Mouse (Mus musculus) splenic B cell, adult 2 months (primary cell): ENCODE results near the gene Kcnj10.

Source experiments
- DNase-seq: peaks from one replicate; pipeline ENCODE4 v3.0.0-alpha.2; 2011; ENCODE audit warnings: low read depth, low spot score
- H3K27me3 ChIP-seq: 2 replicates; pipeline ENCODE4 v1.6.1; 2012; ENCODE audit warnings: mild to moderate bottlenecking, low read length, moderate library complexity, mixed read lengths; ENCODE audit not compliant: control insufficient read depth, poor library complexity, insufficient read depth, severe bottlenecking
- H3K36me3 ChIP-seq: 2 replicates; pipeline ENCODE4 v1.6.1; 2012; ENCODE audit warnings: mild to moderate bottlenecking, low read length, moderate library complexity, mixed read lengths; ENCODE audit not compliant: control insufficient read depth, poor library complexity, insufficient read depth, severe bottlenecking

The Kcnj10 gene

GRCm38 (mm10) chr1:172332925-172333324 lies 8.1 kb upstream of the Kcnj10 start:
- DNase-seq, result no peak
- no peaks in the 10 kb centered on the region for H3K27me3 ChIP-seq
- H3K36me3 ChIP-seq, result no peaks in the 10 kb centered on the region

- Histone ChIP-seq H3K36me3 (no peaks in the 10 kb centered on the region), H3K27me3 (no peaks in the 10 kb centered on the region)
- DNase-seq, result no peak
Measured at GRCm38 (mm10) chr1:172333512-172333911, 7.5 kb upstream of the Kcnj10 start.

- H3K36me3 ChIP-seq, result no peaks in the 10 kb centered on the region
- DNase-seq, result no peak
- no peaks in the 10 kb centered on the region; the same call in 1 of the 2 replicates for H3K27me3 ChIP-seq
Measured at GRCm38 (mm10) chr1:172335804-172336203, 5.2 kb upstream of the Kcnj10 start.

GRCm38 (mm10) chr1:172337411-172338185 lies 3.4 kb upstream of the Kcnj10 start:
- Histone ChIP-seq H3K27me3 (no peaks in the 10 kb centered on the region; the same call in none of the 2 replicates), H3K36me3 (no peaks in the 10 kb centered on the region)
- DNase-seq, result no peak

- Histone ChIP-seq H3K27me3 (no peaks in the 10 kb centered on the region; the same call in none of the 2 replicates), H3K36me3 (no peaks in the 10 kb centered on the region)
- no peak for DNase-seq
Measured at GRCm38 (mm10) chr1:172341386-172341785, 376 bp downstream of the Kcnj10 start.

GRCm38 (mm10) chr1:172342729-172343128 lies 1.7 kb downstream of the Kcnj10 start:
- no peak for DNase-seq
- H3K36me3 ChIP-seq, result no peaks in the 10 kb centered on the region
- H3K27me3 ChIP-seq, result no peaks in the 10 kb centered on the region; the same call in none of the 2 replicates

- no peak for DNase-seq
- H3K36me3 ChIP-seq, result no peaks in the 10 kb centered on the region
- no peaks in the 10 kb centered on the region; the same call in none of the 2 replicates for H3K27me3 ChIP-seq
Measured at GRCm38 (mm10) chr1:172343914-172344313, 2.9 kb downstream of the Kcnj10 start.

GRCm38 (mm10) chr1:172344820-172345219 lies 3.8 kb downstream of the Kcnj10 start:
- DNase-seq, result no peak
- Histone ChIP-seq H3K27me3 (no peaks in the 10 kb centered on the region; the same call in 1 of the 2 replicates), H3K36me3 (no peaks in the 10 kb centered on the region)

GRCm38 (mm10) chr1:172346707-172347106 lies 5.7 kb downstream of the Kcnj10 start:
- no peaks in the 10 kb centered on the region for H3K36me3 ChIP-seq
- H3K27me3 ChIP-seq, result no peaks in the 10 kb centered on the region
- DNase-seq, result no peak

GRCm38 (mm10) chr1:172347382-172347781 lies 6.4 kb downstream of the Kcnj10 start:
- DNase-seq, result no peak
- no peaks in the 10 kb centered on the region for H3K27me3 ChIP-seq

GRCm38 (mm10) chr1:172349504-172349903 lies 8.5 kb downstream of the Kcnj10 start:
- H3K36me3 ChIP-seq, result no peaks in the 10 kb centered on the region
- H3K27me3 ChIP-seq, result no peaks in the 10 kb centered on the region
- DNase-seq, result no peak

More at GRCm38 (mm10) chr1:172347382-172347781, 6.4 kb downstream of the Kcnj10 start:
- no peaks in the 10 kb centered on the region for H3K36me3 ChIP-seq

- DNase-seq, result no peak
- Histone ChIP-seq H3K27me3 (no peaks in the 10 kb centered on the region), H3K36me3 (no peaks in the 10 kb centered on the region)
Measured at GRCm38 (mm10) chr1:172349916-172350812, 9.2 kb downstream of the Kcnj10 start.

- DNase-seq, result no peak
- Histone ChIP-seq H3K27me3 (no peaks in the 10 kb centered on the region; the same call in 1 of the 2 replicates), H3K36me3 (no peaks in the 10 kb centered on the region)
Measured at GRCm38 (mm10) chr1:172352001-172352400, 11.0 kb downstream of the Kcnj10 start.

GRCm38 (mm10) chr1:172352453-172352852 lies 11.4 kb downstream of the Kcnj10 start:
- Histone ChIP-seq H3K36me3 (no peaks in the 10 kb centered on the region), H3K27me3 (no peaks in the 10 kb centered on the region; the same call in 1 of the 2 replicates)
- DNase-seq, result no peak

GRCm38 (mm10) chr1:172355336-172355735 lies 14.3 kb downstream of the Kcnj10 start:
- H3K27me3 ChIP-seq, result no peaks in the 10 kb centered on the region; the same call in 1 of the 2 replicates
- no peak for DNase-seq
- H3K36me3 ChIP-seq, result no peaks in the 10 kb centered on the region
